Mouse (Mus musculus) skeletal muscle tissue, adult 2 months (tissue): Measurements from ENCODE around the gene Mpl.
A peak's percentile ranks its signal among the peaks of the same experiment; 100 is the strongest.

Experiments used
- DNase-seq: peaks from one replicate; pipeline ENCODE4 v3.0.0-alpha.2; 2012; ENCODE audit warnings: low read depth, low spot score

Gene Mpl

GRCm38 (mm10) chr4:118427768-118428451 is 29.4 kb downstream of the Mpl start, which contains the start of gene Elovl1:
Elovl1 (plus strand) TSS chr4:118428093.
- DNase-seq, result peak; percentile 82

- DNase-seq, result no peak
Observed at GRCm38 (mm10) chr4:118427415-118427767, 29.9 kb downstream of the Mpl start.

GRCm38 (mm10) chr4:118425374-118425773 is 31.9 kb downstream of the Mpl start:
- no peak for DNase-seq

GRCm38 (mm10) chr4:118424541-118425160 is 32.7 kb downstream of the Mpl start:
- DNase-seq, result no peak

GRCm38 (mm10) chr4:118421384-118421783 is 35.9 kb downstream of the Mpl start:
- no peak for DNase-seq

GRCm38 (mm10) chr4:118417112-118417797 is 40.1 kb downstream of the Mpl start:
- no peak for DNase-seq

- DNase-seq, result no peak
Observed at GRCm38 (mm10) chr4:118416329-118416728, 41.0 kb downstream of the Mpl start.

GRCm38 (mm10) chr4:118415779-118416178 is 41.5 kb downstream of the Mpl start:
- DNase-seq, result no peak

- no peak for DNase-seq
Observed at GRCm38 (mm10) chr4:118413553-118413952, 43.8 kb downstream of the Mpl start.

- DNase-seq, result no peak
Observed at GRCm38 (mm10) chr4:118410871-118411270, 46.4 kb downstream of the Mpl start.

- peak; percentile 84 for DNase-seq
Observed at GRCm38 (mm10) chr4:118409142-118409900, 48.0 kb downstream of the Mpl start, which contains the start of the genes Szt2 and Med8. Szt2 (minus strand) TSS chr4:118409273. Med8 (plus strand) TSS chr4:118409337.

- no peak for DNase-seq
Observed at GRCm38 (mm10) chr4:118402701-118403100, 54.6 kb downstream of the Mpl start.

- DNase-seq, result no peak
Observed at GRCm38 (mm10) chr4:118401918-118402317, 55.4 kb downstream of the Mpl start.

- no peak for DNase-seq
Observed at GRCm38 (mm10) chr4:118401421-118401820, 55.9 kb downstream of the Mpl start.

- DNase-seq, result no peak
Observed at GRCm38 (mm10) chr4:118398400-118398799, 58.9 kb downstream of the Mpl start.

- no peak for DNase-seq
Observed at GRCm38 (mm10) chr4:118396433-118396832, 60.9 kb downstream of the Mpl start.

- no peak for DNase-seq
Observed at GRCm38 (mm10) chr4:118395289-118395688, 62.0 kb downstream of the Mpl start.

- DNase-seq, result no peak
Observed at GRCm38 (mm10) chr4:118394505-118394904, 62.8 kb downstream of the Mpl start.
